29 mouse cellular contexts compared by ENCODE assay signal in the genomic region with DNA sequence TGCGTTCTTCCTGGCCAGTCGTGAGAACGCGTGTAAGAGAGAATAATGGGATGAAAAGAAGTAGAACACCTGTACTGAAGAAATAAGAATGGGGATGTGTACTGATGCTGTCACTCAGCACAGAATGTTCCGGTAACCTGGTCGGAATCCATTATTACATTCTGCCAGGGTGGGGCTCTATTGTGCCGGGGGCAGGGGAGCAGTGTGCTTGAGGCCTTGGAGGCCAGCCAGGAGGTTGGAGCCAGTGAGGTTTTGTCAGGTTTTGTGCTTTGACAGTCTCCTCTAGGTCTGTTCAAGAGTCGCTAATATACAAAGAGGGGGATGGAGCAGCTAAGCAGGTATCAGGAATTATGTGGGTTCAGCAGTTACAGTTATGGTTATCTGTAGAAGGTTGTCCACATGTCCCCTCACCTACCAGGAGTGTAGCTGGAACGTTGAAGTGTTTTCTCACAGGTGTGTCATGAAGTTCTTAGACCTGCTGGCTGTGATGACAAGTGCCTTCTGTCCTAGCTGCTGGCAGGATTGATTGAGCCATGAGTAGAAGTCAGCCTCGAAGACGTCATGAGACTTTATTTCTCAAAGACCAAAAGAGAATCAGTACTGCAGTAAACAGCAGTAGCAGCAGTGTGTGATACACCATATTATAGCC. TPM values are rescaled to one million over a fixed set of nuclear protein-coding genes. Genes with fewer than 3 reads are reported as not detected.
DNase-seq lines count a peak whose midpoint lies in the region; ATAC-seq and TF ChIP-seq lines count a peak whose summit lies in the region.
"Had no signal": no experiment of that assay in that cellular context is flagged by ENCODE, and none has a peak within 500 bp of the region (broad histone marks: within the 10 kb centered on the region; RNA-seq: fewer than 3 reads in every experiment).

No protein-coding gene starts in this region.

- H3K9ac ChIP-seq in forebrain, embryonic 16.5 days (replicated peaks; ENCODE audit: low read depth, low read length), result no peak overlapping the region
- H3K9ac ChIP-seq: embryonic facial prominence, embryonic 13.5 days; forebrain, embryonic 15.5 days; heart, embryonic 15.5 days; hindbrain, embryonic 13.5 days; liver, embryonic 12.5 days; liver, postnatal 0 days; neural tube, embryonic 15.5 days had no signal

- no peak for ATAC-seq in forebrain, embryonic 16.5 days
- ATAC-seq: CD4-positive, CD25-positive, alpha-beta regulatory T cell, adult 4 months; forebrain, embryonic 15.5 days; liver, embryonic 12.5 days; liver, postnatal 0 days had no signal

- peak overlapping the region; percentile 24; the same call in 1 of the 2 replicates for H3K27ac ChIP-seq in gastrocnemius, adult 2 months
- H3K27ac ChIP-seq in testis, adult 2 months (ENCODE audit: control insufficient read depth, insufficient read depth, low read depth, low read length), result no peak overlapping the region; the same call in 1 of the 2 replicates
- no peak overlapping the region for H3K27ac ChIP-seq in forebrain, embryonic 16.5 days (ENCODE audit: low read length)
- H3K27ac ChIP-seq: embryonic facial prominence, embryonic 13.5 days; forebrain, embryonic 10.5 days; forebrain, embryonic 15.5 days; heart, embryonic 15.5 days; hindbrain, embryonic 13.5 days; kidney, postnatal 0 days; liver, embryonic 12.5 days; macrophage; neural tube, embryonic 15.5 days had no signal

- TF ChIP-seq CTCF in gastrocnemius, adult 2 months (IDR thresholded peaks at IDR 0.05), result no peak
- no peak for TF ChIP-seq CTCF in testis, adult 2 months (IDR thresholded peaks at IDR 0.05; ENCODE audit: control insufficient read depth, insufficient read depth, insufficient replicate concordance, low read depth, low read length)

- intact Hi-C loops in gastrocnemius, adult 2 months (cut with DNase I), result no loop called here
- intact Hi-C loops in gastrocnemius, postnatal 36 days (cut with DNase I), result no loop called here

- TF ChIP-seq POLR2A in testis, adult 2 months (IDR thresholded peaks at IDR 0.05; ENCODE audit: control insufficient read depth, low read depth, low read length), result peak; percentile 54; the same call in 1 of the 2 replicates

- peaks cover 2% of the 10 kb centered on the region for H3K4me1 ChIP-seq in testis, adult 2 months (ENCODE audit: control insufficient read depth, insufficient read depth, low read length)
- peaks cover 3% of the 10 kb centered on the region for H3K4me1 ChIP-seq in forebrain, embryonic 16.5 days (replicated peaks; ENCODE audit: control insufficient read depth, insufficient read depth, low read length)
- H3K4me1 ChIP-seq: embryonic facial prominence, embryonic 13.5 days; forebrain, embryonic 10.5 days; forebrain, embryonic 15.5 days had no signal

- WGBS in forebrain, embryonic 16.5 days, result 79% methylated on average over 11 of the region's 11 CpGs

- no peak overlapping the region for H3K4me2 ChIP-seq in forebrain, embryonic 16.5 days (ENCODE audit: low read length)
- H3K4me2 ChIP-seq: embryonic facial prominence, embryonic 13.5 days; forebrain, embryonic 15.5 days; heart, embryonic 15.5 days; hindbrain, embryonic 13.5 days; liver, embryonic 12.5 days; neural tube, embryonic 15.5 days had no signal

- no peaks in the 10 kb centered on the region for H3K9me3 ChIP-seq in forebrain, embryonic 16.5 days (ENCODE audit: control insufficient read depth, low read length)
- H3K9me3 ChIP-seq: embryonic facial prominence, embryonic 13.5 days; forebrain, embryonic 10.5 days; forebrain, embryonic 15.5 days; heart, embryonic 15.5 days; hindbrain, embryonic 13.5 days; liver, embryonic 12.5 days; neural tube, embryonic 15.5 days had no signal

- H3K27me3 ChIP-seq in testis, adult 2 months (ENCODE audit: control insufficient read depth, insufficient read depth, low read length), result no peaks in the 10 kb centered on the region
- H3K27me3 ChIP-seq in forebrain, embryonic 16.5 days (replicated peaks; ENCODE audit: control insufficient read depth, insufficient read depth, low read length), result no peaks in the 10 kb centered on the region
- H3K27me3 ChIP-seq: embryonic facial prominence, embryonic 13.5 days; forebrain, embryonic 15.5 days; heart, embryonic 15.5 days; hindbrain, embryonic 13.5 days; liver, embryonic 12.5 days; neural tube, embryonic 15.5 days had no signal

- DNase-seq in gastrocnemius, adult 2 months, result no peak
- no peak for DNase-seq in gastrocnemius, postnatal 36 days
- peak; percentile 21 to 51 for DNase-seq in kidney, postnatal 36 days
- no peak for DNase-seq in kidney, adult 8-10 months
- no peak for DNase-seq in testis, postnatal 14 days (ENCODE audit: low spot score)
- DNase-seq: adrenal gland, postnatal 14 days; cerebellum, adult 11-12 months; cerebellum, postnatal 36 days; kidney, adult 11 months; layer of hippocampus, postnatal 36 days; left cerebral cortex, postnatal 4 days; liver, postnatal 0 days; midbrain, embryonic 14.5 days; retina, postnatal 1 day; right cerebral cortex, postnatal 14 days; thymus, adult 18-20 months; thymus, postnatal 25 days had no signal

- peaks cover 3% of the 10 kb centered on the region for H3K36me3 ChIP-seq in testis, adult 2 months (ENCODE audit: control insufficient read depth, insufficient read depth, low read length)
- H3K36me3 ChIP-seq in forebrain, embryonic 16.5 days (ENCODE audit: control insufficient read depth, insufficient read depth), result peaks cover 6% of the 10 kb centered on the region; the same call in 1 of the 2 replicates

- no peak overlapping the region for H3K4me3 ChIP-seq in gastrocnemius, adult 2 months
- H3K4me3 ChIP-seq in testis, adult 2 months (ENCODE audit: control insufficient read depth, low read depth, low read length), result peak overlapping the region; percentile 78
- no peak overlapping the region for H3K4me3 ChIP-seq in forebrain, embryonic 16.5 days (replicated peaks; ENCODE audit: low read length)
- H3K4me3 ChIP-seq: embryonic facial prominence, embryonic 13.5 days; forebrain, embryonic 10.5 days; forebrain, embryonic 15.5 days; heart, embryonic 15.5 days; hindbrain, embryonic 13.5 days; liver, embryonic 12.5 days; neural tube, embryonic 15.5 days had no signal

RNA-seq across cellular contexts. Expression of a gene that starts 11.4 kb away (rescaled TPM):
- 10 to 100 TPM; 39.5 to 43.3 TPM for total RNA-seq in gastrocnemius, adult 2 months (2021)
- 10 to 100 TPM; 32.6 to 37.6 TPM for total RNA-seq in gastrocnemius, postnatal 36 days (2021)
- polyA plus RNA-seq in testis, adult 2 months (2012; rRNA removed), result 114 and 125 TPM in 2 replicates
- polyA plus RNA-seq in forebrain, embryonic 16.5 days (2015; fragmentation: Nextera tagmentation; extraction: Ambion mirVana), result 56.3 and 60.7 TPM in 2 replicates

RNA-seq across cellular contexts. Expression of a gene that starts 40.3 kb away (rescaled TPM):
- 10 to 100 TPM; 30.6 to 31.1 TPM for total RNA-seq in gastrocnemius, adult 2 months (2021)
- 10 to 100 TPM; 28.3 to 29.4 TPM for total RNA-seq in gastrocnemius, postnatal 36 days (2021)
- 117 and 150 TPM in 2 replicates for polyA plus RNA-seq in testis, adult 2 months (2012; rRNA removed)
- 133 and 135 TPM in 2 replicates for polyA plus RNA-seq in forebrain, embryonic 16.5 days (2015; fragmentation: Nextera tagmentation; extraction: Ambion mirVana)

Comparison
In these comparisons a context has a peak if more than half of its experiments do, and no peak if none do; other contexts are left out.
1. DNase-seq: peak in kidney, postnatal 36 days (2 of 2); none in gastrocnemius, adult 2 months (single experiment), gastrocnemius, postnatal 36 days (0 of 2), kidney, adult 8-10 months (0 of 2) and testis, postnatal 14 days (single experiment).